Mouse (Mus musculus): ENCODE results near the gene Prkce. TPM values are rescaled to one million over a fixed set of nuclear protein-coding genes. Genes with fewer than 3 reads are reported as not detected.

The Prkce gene
- polyA plus RNA-seq, 1 experiment from 2014 or later, result 1.9 TPM

DNA sequence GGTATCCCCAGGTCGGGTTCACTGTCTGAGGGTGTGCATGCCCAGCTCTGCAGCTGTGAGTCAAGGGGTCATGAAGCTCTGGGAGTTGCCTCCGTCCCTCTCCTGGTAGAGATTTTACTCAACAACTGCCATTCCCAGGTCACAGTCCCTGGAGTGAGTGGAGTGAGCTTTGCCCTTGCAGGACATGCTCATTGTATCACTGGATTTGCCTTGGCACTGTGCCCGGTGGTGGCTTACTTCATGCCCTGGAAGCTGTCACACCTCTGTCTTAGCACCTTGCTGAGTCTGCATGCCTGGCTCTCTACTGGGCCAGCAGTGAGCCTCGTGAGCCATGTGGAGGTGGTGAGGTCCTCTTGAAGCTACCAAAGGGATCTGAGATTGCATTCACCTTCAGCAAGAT lies 167.4 kb downstream of the Prkce start:
- no peak overlapping the region for H3K4me2 ChIP-seq
- WGBS (ENCODE audit: insufficient replicate concordance), result 71% methylated on average over 4 of the region's 4 CpGs
- no peak for ATAC-seq
- no peak overlapping the region for H3K9ac ChIP-seq
- no peaks in the 10 kb centered on the region for H3K36me3 ChIP-seq
- H3K27ac ChIP-seq, result no peak overlapping the region
- H3K4me1 ChIP-seq, result peaks cover 12% of the 10 kb centered on the region
- H3K9me3 ChIP-seq (replicated peaks), result no peaks in the 10 kb centered on the region
- H3K27me3 ChIP-seq (replicated peaks), result no peaks in the 10 kb centered on the region
- no peak overlapping the region for H3K4me3 ChIP-seq

DNA sequence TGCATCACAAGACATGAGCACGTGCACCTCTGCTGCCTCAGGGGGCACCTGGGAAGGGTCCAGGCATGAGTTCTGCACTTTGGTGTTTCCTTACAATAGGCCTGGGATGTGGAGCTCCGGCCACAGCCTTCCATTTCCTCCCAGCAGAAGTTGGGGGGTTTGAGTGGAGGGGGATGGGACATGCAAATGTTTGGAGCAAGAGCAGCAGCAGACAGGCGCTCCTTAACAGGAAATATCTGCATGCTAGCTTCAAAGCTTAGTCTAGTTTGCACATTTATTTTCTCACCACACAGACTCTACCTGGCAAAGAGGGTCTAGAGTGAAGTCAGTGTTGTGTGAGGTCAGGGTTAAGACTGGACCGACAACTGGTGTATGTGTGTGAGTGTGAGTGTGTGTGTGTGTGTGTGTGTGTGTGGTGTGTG lies 169.1 kb downstream of the Prkce start:
- no peaks in the 10 kb centered on the region for H3K36me3 ChIP-seq
- no peak overlapping the region for H3K4me3 ChIP-seq
- no peak overlapping the region for H3K9ac ChIP-seq
- H3K27ac ChIP-seq, result no peak overlapping the region
- H3K4me1 ChIP-seq, result peaks cover 9% of the 10 kb centered on the region
- 0 out of 2 replicates have a peak, but pooled peaks have one; percentile 15 for ATAC-seq
- no peaks in the 10 kb centered on the region for H3K27me3 ChIP-seq (replicated peaks)
- no peaks in the 10 kb centered on the region for H3K9me3 ChIP-seq (replicated peaks)
- 53% methylated on average over 4 of the region's 4 CpGs for WGBS (ENCODE audit: insufficient replicate concordance)
- no peak overlapping the region for H3K4me2 ChIP-seq

DNA sequence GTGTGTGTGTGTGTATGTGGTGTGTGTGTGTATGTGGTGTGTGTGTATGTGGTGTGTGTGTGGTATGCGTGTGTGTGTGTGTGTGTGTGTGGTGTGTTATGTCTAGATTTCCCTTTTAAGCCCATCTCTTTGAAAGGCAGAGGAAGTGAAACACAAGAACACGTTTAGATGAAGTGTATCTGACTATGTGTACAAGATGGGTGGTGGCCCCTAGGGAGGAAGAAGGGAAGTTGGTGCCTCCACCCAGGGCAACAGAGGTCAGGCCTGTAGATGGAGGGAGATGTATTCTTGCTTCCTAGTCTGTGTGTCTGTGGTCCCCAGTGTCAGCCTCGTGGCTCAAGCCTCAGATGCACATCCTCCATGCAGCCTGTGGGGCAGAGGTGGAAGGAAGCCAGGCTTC lies 169.5 kb downstream of the Prkce start:
- ATAC-seq, result peak; percentile 57
- Histone ChIP-seq H3K4me1 (peaks cover 9% of the 10 kb centered on the region), H3K4me2 (no peak overlapping the region), H3K36me3 (no peaks in the 10 kb centered on the region), H3K9ac (no peak overlapping the region), H3K27me3 (replicated peaks) (no peaks in the 10 kb centered on the region), H3K4me3 (no peak overlapping the region), H3K9me3 (replicated peaks) (no peaks in the 10 kb centered on the region), H3K27ac (no peak overlapping the region)
- WGBS (ENCODE audit: insufficient replicate concordance), result 32% methylated on average over 3 of the region's 3 CpGs

DNA sequence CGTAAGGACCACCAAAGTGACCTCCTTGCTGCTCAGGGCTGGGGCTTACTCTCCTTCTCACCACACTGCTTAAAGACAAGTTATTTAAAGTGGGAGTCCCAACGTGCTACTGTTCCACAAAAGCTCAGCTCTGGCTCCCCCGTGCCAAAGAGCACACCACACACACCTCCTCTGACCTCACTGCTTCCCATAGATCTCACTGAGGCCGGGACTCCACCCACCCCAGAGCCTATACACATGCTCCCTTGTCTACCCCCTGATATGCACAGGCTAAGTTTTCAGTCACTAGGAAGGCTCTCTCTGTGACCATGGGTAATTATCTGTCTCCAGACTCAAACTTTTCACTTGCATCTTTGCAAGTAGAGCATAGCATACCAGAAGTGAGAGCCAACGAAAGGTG lies 170.7 kb downstream of the Prkce start:
- ATAC-seq, result 0 out of 2 replicates have a peak, but pooled peaks have one; percentile 37
- Histone ChIP-seq H3K4me3 (no peak overlapping the region), H3K27ac (no peak overlapping the region), H3K9ac (no peak overlapping the region), H3K4me1 (peaks cover 9% of the 10 kb centered on the region), H3K27me3 (replicated peaks) (0 out of 2 replicates have a peak, but pooled peaks cover 3% of the 10 kb centered on the region), H3K36me3 (no peaks in the 10 kb centered on the region), H3K9me3 (replicated peaks) (no peaks in the 10 kb centered on the region), H3K4me2 (no peak overlapping the region)
- 49% methylated on average over 5 of the region's 5 CpGs for WGBS (ENCODE audit: insufficient replicate concordance)

DNA sequence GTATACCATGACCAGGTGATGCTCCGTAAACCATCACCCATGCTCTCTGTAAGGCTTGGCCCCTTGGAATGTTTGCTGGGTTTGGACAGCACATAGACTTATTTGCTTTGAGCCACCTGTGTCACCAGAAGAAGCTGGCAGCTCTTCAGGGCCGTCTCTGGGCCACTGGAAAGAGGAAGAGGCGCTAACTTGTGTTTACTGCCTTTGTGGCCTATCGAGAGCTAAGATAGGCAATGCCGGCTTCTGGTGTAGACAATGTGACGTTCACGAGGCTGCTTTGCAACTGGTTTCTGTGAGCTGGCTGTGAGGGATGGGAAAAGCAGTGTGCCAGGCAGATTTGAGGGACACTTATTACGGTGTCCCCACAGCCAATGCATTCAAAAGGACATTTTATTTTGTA lies 176.4 kb downstream of the Prkce start:
- Histone ChIP-seq H3K9ac (no peak overlapping the region), H3K36me3 (no peaks in the 10 kb centered on the region), H3K4me2 (no peak overlapping the region), H3K4me1 (no peaks in the 10 kb centered on the region), H3K27me3 (replicated peaks) (0 out of 2 replicates have a peak, but pooled peaks cover 3% of the 10 kb centered on the region), H3K27ac (no peak overlapping the region), H3K9me3 (replicated peaks) (no peaks in the 10 kb centered on the region), H3K4me3 (no peak overlapping the region)
- no peak for ATAC-seq
- 31% methylated on average over 8 of the region's 8 CpGs for WGBS (ENCODE audit: insufficient replicate concordance)

DNA sequence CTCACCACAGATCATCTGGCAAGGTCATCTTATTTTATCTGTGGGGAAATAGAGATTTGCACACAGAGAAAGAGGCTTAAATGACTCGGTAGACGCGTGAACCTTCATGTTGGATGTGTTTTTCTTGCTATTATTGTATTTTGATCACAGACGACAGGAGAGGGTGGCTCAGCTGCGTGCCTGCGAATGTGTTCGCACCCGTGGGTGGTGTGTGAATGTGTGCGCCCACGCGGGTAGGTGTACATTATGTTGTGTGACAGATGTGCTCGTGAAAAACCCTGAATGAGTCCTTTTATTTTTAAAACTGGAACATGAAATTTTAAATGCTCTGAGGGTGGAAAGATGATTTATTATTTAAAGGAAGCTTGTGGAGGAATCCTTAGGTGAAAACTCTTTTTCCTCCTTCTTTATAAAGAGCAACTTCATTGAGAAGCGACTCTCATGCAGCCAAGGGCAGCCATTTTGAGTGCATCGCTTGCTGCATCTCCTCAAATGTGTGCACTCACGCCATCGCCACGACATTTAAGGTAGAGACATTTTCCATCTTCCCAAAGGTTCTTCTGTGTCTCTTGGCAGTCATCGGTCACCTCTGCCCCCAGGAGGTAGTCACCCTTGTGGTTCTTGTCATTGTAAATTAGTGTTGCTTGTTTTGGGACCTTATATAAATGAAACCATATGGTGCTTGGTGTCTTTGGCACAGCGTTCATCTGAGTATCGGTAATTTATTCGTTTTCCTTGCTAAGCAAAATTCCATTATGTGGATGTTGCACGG lies 177.8 kb downstream of the Prkce start:
- Histone ChIP-seq H3K27me3 (replicated peaks) (0 out of 2 replicates have a peak, but pooled peaks cover 3% of the 10 kb centered on the region), H3K27ac (no peak overlapping the region), H3K36me3 (no peaks in the 10 kb centered on the region), H3K4me1 (no peaks in the 10 kb centered on the region), H3K4me2 (no peak overlapping the region), H3K4me3 (no peak overlapping the region), H3K9ac (no peak overlapping the region), H3K9me3 (replicated peaks) (no peaks in the 10 kb centered on the region)
- WGBS (ENCODE audit: insufficient replicate concordance), result 84% methylated on average over 22 of the region's 22 CpGs
- no peak for ATAC-seq

DNA sequence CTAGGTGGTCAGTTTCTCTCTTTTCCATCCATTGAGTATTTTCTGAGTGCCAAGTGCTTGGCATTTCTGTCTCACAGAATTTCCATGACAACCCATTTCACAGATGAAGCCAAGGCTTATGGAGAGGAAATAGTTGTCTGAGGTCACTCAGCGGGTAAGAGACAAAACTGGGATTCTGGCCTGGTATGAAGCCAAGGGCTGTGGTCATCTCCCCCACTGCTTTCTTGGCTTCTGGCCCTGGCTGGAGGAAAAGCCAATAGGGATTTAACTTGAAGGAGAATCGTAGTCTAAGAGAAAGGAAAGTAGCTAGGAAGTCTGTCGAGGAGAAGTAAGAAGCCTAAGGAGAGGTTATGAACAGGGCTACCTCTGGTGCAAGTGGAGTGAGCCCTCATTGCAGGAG lies 182.7 kb downstream of the Prkce start:
- Histone ChIP-seq H3K4me3 (no peak overlapping the region), H3K9me3 (replicated peaks) (no peaks in the 10 kb centered on the region), H3K27ac (no peak overlapping the region), H3K4me2 (no peak overlapping the region), H3K9ac (no peak overlapping the region), H3K4me1 (peaks cover 14% of the 10 kb centered on the region; the same call in 1 of the 2 replicates), H3K36me3 (no peaks in the 10 kb centered on the region), H3K27me3 (replicated peaks) (no peaks in the 10 kb centered on the region)
- ATAC-seq, result no peak
- 73% methylated on average over 3 of the region's 3 CpGs for WGBS (ENCODE audit: insufficient replicate concordance)

DNA sequence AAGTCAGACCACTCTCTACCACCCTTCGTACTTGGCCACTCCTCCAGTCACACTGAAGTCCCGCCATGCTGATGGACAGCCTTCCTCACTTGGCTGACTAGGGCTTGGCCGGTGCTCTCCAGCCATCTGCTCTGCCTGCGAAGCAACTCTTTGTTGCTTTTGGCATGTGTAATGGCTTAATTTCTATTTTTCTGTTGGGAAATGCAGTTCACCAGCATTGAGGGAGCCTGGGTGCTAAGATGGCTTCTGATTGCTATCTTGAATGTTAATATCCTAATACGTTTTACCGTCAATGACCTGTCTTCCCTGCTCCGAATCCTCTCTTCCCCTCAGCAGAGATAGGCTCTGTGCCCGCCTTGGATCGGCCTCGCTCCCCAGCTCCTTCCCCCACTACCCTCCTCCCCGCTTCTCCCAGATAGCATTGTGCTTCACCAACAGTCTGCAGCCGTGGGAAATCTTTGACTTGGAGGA lies 183.2 kb downstream of the Prkce start:
- Histone ChIP-seq H3K4me2 (no peak overlapping the region), H3K9ac (no peak overlapping the region), H3K9me3 (replicated peaks) (no peaks in the 10 kb centered on the region), H3K4me1 (peaks cover 14% of the 10 kb centered on the region; the same call in 1 of the 2 replicates), H3K4me3 (no peak overlapping the region), H3K36me3 (no peaks in the 10 kb centered on the region), H3K27ac (no peak overlapping the region), H3K27me3 (replicated peaks) (no peaks in the 10 kb centered on the region)
- ATAC-seq, result no peak
- 72% methylated on average over 12 of the region's 12 CpGs for WGBS (ENCODE audit: insufficient replicate concordance)

DNA sequence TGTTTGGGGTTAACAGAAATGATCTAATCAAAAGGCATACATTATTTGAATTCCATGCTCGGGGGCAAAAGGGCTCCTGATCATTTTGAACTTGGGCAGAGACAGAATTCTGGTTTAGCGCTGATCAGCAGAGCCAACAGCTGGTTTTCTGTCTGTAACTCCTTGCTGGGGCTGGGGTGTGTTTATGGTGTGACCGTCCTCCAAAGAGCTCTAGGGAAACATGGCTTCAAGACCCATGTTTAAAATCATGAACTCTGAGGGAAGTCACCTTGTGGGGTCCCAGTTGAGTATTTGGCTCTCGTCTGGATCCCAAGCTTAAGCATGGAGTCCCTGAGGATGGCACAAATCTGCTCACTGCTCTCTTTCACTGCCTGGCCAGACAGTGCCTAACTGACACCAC lies 183.7 kb downstream of the Prkce start:
- 67% methylated on average over 4 of the region's 4 CpGs for WGBS (ENCODE audit: insufficient replicate concordance)
- no peak overlapping the region for H3K27ac ChIP-seq

DNA sequence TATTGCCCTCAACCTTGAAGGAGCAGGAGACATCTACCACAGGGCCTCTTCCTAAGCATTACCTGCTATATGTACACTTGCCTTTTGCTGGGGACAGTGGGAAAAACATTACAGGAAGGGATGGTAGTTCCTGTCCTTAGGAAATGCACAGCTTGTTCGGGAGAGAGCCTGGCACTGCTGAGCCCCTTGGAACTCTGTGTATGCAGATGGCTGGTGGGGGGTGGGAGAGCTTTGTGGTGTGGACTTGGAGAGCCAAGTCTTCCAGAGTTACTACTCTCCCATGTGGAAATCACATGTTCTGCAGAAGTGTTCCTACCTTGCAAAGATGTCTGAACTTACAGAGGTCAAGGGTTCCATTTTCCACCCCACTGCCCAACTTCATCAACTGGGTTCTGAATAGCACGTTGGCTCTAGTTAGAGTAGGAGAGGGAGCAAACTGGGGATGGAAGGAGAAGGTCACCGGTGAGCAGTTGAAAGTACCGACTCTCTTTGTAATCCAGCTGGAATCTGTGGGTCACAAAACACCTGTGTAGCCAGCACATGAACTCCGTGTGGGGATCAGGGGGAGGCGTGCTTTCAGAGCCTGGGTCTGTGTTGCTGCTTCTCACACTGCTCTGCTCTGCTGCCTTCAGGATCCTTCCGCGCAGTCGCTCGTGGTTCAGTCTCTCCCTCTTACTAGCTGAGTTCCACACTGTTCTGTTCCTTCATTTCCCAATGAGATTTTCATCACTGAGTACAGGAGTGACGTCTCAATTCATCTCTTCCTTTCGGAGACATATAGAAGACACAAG lies 184.9 kb downstream of the Prkce start:
- Histone ChIP-seq H3K4me3 (no peak overlapping the region), H3K27ac (no peak overlapping the region), H3K4me2 (no peak overlapping the region), H3K9me3 (replicated peaks) (no peaks in the 10 kb centered on the region), H3K36me3 (no peaks in the 10 kb centered on the region), H3K27me3 (replicated peaks) (no peaks in the 10 kb centered on the region), H3K9ac (no peak overlapping the region), H3K4me1 (peaks cover 14% of the 10 kb centered on the region; the same call in 1 of the 2 replicates)
- no peak for ATAC-seq
- WGBS (ENCODE audit: insufficient replicate concordance), result 80% methylated on average over 12 of the region's 12 CpGs

More for the DNA sequence above, 183.7 kb downstream of the Prkce start:
- Histone ChIP-seq H3K36me3 (no peaks in the 10 kb centered on the region), H3K4me1 (peaks cover 14% of the 10 kb centered on the region; the same call in 1 of the 2 replicates), H3K27me3 (replicated peaks) (no peaks in the 10 kb centered on the region), H3K9me3 (replicated peaks) (no peaks in the 10 kb centered on the region), H3K4me2 (no peak overlapping the region), H3K4me3 (no peak overlapping the region), H3K9ac (no peak overlapping the region)
- ATAC-seq, result no peak

DNA sequence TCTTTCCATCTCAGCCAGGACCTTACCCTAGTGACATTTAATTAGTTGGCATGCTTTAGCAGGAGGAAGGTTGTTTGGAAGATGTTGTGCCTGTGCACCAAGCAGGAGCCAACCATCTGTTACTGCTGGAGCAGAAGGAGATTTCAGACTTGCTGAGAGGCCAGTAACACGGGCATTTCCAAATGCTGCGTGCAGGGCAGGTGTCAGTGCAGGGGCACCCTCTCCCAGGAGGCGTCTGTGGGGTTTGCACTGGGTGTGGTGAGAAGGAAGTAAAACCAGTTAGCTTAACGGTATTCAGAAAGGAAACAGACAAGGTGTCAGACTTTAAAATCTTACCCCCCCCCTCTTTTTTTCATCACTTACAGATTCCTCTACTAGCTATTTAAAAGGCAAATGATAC lies 186.1 kb downstream of the Prkce start:
- Histone ChIP-seq H3K4me1 (peaks cover 22% of the 10 kb centered on the region; the same call in 1 of the 2 replicates), H3K4me2 (no peak overlapping the region), H3K9me3 (replicated peaks) (no peaks in the 10 kb centered on the region), H3K9ac (no peak overlapping the region), H3K4me3 (no peak overlapping the region), H3K36me3 (no peaks in the 10 kb centered on the region), H3K27ac (no peak overlapping the region), H3K27me3 (replicated peaks) (no peaks in the 10 kb centered on the region)
- WGBS (ENCODE audit: insufficient replicate concordance), result 15% methylated on average over 4 of the region's 4 CpGs
- ATAC-seq, result no peak

DNA sequence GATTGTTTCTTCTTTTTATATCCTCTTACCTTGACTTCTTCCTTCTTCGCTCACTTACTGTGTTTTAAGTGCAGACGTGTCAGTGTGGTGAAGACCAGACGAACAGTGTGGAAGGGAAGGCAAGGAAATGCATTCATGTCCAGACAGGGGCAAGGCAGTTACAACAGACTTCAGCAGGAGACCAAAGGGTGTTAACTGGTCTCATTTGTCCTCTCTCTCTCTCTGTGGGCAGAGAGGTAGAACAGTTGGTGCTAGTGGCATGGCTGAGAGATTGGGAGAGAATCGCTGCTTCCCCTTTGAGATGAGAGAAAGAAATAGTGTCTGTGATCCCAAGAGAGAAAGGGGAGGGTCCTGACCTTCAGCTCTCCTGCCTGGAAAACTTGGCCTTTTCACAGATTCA lies 186.5 kb downstream of the Prkce start:
- H3K36me3 ChIP-seq, result no peaks in the 10 kb centered on the region
- peaks cover 22% of the 10 kb centered on the region; the same call in 1 of the 2 replicates for H3K4me1 ChIP-seq
- no peak overlapping the region for H3K27ac ChIP-seq
- H3K27me3 ChIP-seq (replicated peaks), result no peaks in the 10 kb centered on the region
- no peak for ATAC-seq
- no peak overlapping the region for H3K9ac ChIP-seq
- 54% methylated on average over 4 of the region's 4 CpGs for WGBS (ENCODE audit: insufficient replicate concordance)
- H3K4me2 ChIP-seq, result no peak overlapping the region
- H3K4me3 ChIP-seq, result no peak overlapping the region
- H3K9me3 ChIP-seq (replicated peaks), result no peaks in the 10 kb centered on the region

Data from liver, embryonic 12.5 days (tissue).